Mouse (Mus musculus) ES-Bruce4 (cell line): ENCODE data around the gene Auts2. TPM values are rescaled to one million over a fixed set of nuclear protein-coding genes. Genes with fewer than 3 reads are reported as not detected.

Source experiments
- H3K27ac ChIP-seq: 2 replicates; pipeline ENCODE4 v1.5.1; 2012; ENCODE audit warnings: low read length, inconsistent platforms; ENCODE audit not compliant: insufficient read depth
- H3K27me3 ChIP-seq: 2 replicates; pipeline ENCODE4 v1.6.1; 2012; ENCODE audit warnings: mild to moderate bottlenecking, low read length, inconsistent platforms; ENCODE audit not compliant: control insufficient read depth, poor library complexity, insufficient read depth, severe bottlenecking
- H3K36me3 ChIP-seq: 2 replicates; pipeline ENCODE4 v1.6.1; 2012; ENCODE audit warnings: inconsistent platforms, mild to moderate bottlenecking, low read length, moderate library complexity; ENCODE audit not compliant: control insufficient read depth, poor library complexity, insufficient read depth, severe bottlenecking
- H3K4me1 ChIP-seq: one replicate; pipeline ENCODE4 v1.8.1; 2011; ENCODE audit warnings: low read length; ENCODE audit not compliant: control insufficient read depth, insufficient read depth
- H3K4me3 ChIP-seq: 2 replicates; pipeline ENCODE4 v1.5.1; 2011; ENCODE audit warnings: low read depth, mild to moderate bottlenecking, low read length
- H3K9ac ChIP-seq: 2 replicates; pipeline ENCODE4 v1.6.1; 2012; ENCODE audit warnings: low read depth, mild to moderate bottlenecking, inconsistent platforms; ENCODE audit not compliant: poor library complexity, severe bottlenecking
- H3K9me3 ChIP-seq: replicated peaks from 2 replicates; pipeline ENCODE4 v1.6.1; 2012; ENCODE audit warnings: mild to moderate bottlenecking, low read length, inconsistent platforms; ENCODE audit not compliant: control insufficient read depth, poor library complexity, insufficient read depth, severe bottlenecking
- CTCF ChIP-seq: IDR thresholded peaks from one replicate; pipeline ENCODE4 v1.8.1; 2011; ENCODE audit warnings: low read depth, low read length
- EP300 ChIP-seq: IDR thresholded peaks from 2 replicates; pipeline ENCODE4 v1.6.1; 2011; ENCODE audit warnings: low read depth, low read length; ENCODE audit not compliant: insufficient read depth
- POLR2A ChIP-seq: IDR thresholded peaks from one replicate; pipeline ENCODE4 v1.8.1; 2011; ENCODE audit warnings: low read length; ENCODE audit not compliant: insufficient read depth
- polyA plus RNA-seq: library from polyadenylated mRNA; stranded (reverse); fragments of >200 nt; gene quantifications from 2 replicates; pipeline ENCODE4 v1.2.4, GENCODE M21; 2011; ENCODE audit warnings: low read depth; ENCODE audit not compliant: missing spikeins, insufficient read depth, insufficient read length

Auts2 gene
- polyA plus RNA-seq, 1 experiment: 23.4 TPM

- Histone ChIP-seq H3K4me1 (no peaks in the 10 kb centered on the region), H3K9me3 (no peaks in the 10 kb centered on the region), H3K4me3 (no peak overlapping the region), H3K27ac (no peak overlapping the region), H3K36me3 (no peaks in the 10 kb centered on the region), H3K9ac (no peak overlapping the region), H3K27me3 (no peaks in the 10 kb centered on the region)
- TF ChIP-seq CTCF (no peak), EP300 (no peak), POLR2A (no peak)
These were observed 109.6 kb downstream of the Auts2 start for GRCm38 (mm10) chr5:132433377-132434115.

- Histone ChIP-seq H3K36me3 (no peaks in the 10 kb centered on the region), H3K4me1 (no peaks in the 10 kb centered on the region), H3K27me3 (no peaks in the 10 kb centered on the region), H3K9ac (no peak overlapping the region), H3K27ac (no peak overlapping the region), H3K4me3 (no peak overlapping the region), H3K9me3 (no peaks in the 10 kb centered on the region)
- TF ChIP-seq EP300 (no peak), POLR2A (no peak), CTCF (no peak)
These were observed 113.8 kb downstream of the Auts2 start for GRCm38 (mm10) chr5:132429363-132429762.

GRCm38 (mm10) chr5:132426342-132426741, 116.8 kb downstream of the Auts2 start:
- Histone ChIP-seq H3K9me3 (no peaks in the 10 kb centered on the region), H3K27me3 (no peaks in the 10 kb centered on the region), H3K27ac (no peak overlapping the region), H3K9ac (no peak overlapping the region), H3K36me3 (no peaks in the 10 kb centered on the region), H3K4me1 (no peaks in the 10 kb centered on the region), H3K4me3 (no peak overlapping the region)
- TF ChIP-seq EP300 (no peak), POLR2A (no peak), CTCF (no peak)

- Histone ChIP-seq H3K4me3 (no peak overlapping the region), H3K9me3 (no peaks in the 10 kb centered on the region), H3K9ac (no peak overlapping the region), H3K27me3 (no peaks in the 10 kb centered on the region), H3K4me1 (no peaks in the 10 kb centered on the region), H3K36me3 (no peaks in the 10 kb centered on the region), H3K27ac (no peak overlapping the region)
- TF ChIP-seq EP300: no peak
- TF ChIP-seq POLR2A: no peak
- no peak for TF ChIP-seq CTCF
These were observed 117.3 kb downstream of the Auts2 start for GRCm38 (mm10) chr5:132425792-132426309.

GRCm38 (mm10) chr5:132410338-132410852, 132.7 kb downstream of the Auts2 start:
- TF ChIP-seq CTCF: no peak
- no peak for TF ChIP-seq EP300
- no peak for TF ChIP-seq POLR2A
- Histone ChIP-seq H3K9me3 (no peaks in the 10 kb centered on the region), H3K9ac (no peak overlapping the region), H3K4me3 (no peak overlapping the region), H3K27ac (no peak overlapping the region), H3K36me3 (no peaks in the 10 kb centered on the region), H3K27me3 (no peaks in the 10 kb centered on the region), H3K4me1 (peaks cover 2% of the 10 kb centered on the region)

- Histone ChIP-seq H3K27ac (no peak overlapping the region), H3K4me1 (peaks cover under 1% of the 10 kb centered on the region), H3K4me3 (no peak overlapping the region), H3K36me3 (no peaks in the 10 kb centered on the region), H3K27me3 (no peaks in the 10 kb centered on the region), H3K9ac (no peak overlapping the region), H3K9me3 (no peaks in the 10 kb centered on the region)
- TF ChIP-seq POLR2A (no peak), EP300 (no peak), CTCF (no peak)
These were observed 134.1 kb downstream of the Auts2 start for GRCm38 (mm10) chr5:132408892-132409575.
